Mouse (Mus musculus): ENCODE results near the gene Olfr417.

GRCm38 (mm10) chr1:174354640-174355039, 10.3 kb upstream of the Olfr417 start:
- TF ChIP-seq CTCF (IDR thresholded peaks at IDR 0.05; ENCODE audit: low read depth) = no peak
- TF ChIP-seq EP300 (IDR thresholded peaks at IDR 0.05; ENCODE audit: low read depth) = no peak
